Mouse (Mus musculus) liver, adult (tissue): Measurements from ENCODE around the gene Tspan4.
A peak's percentile ranks its signal among the peaks of the same experiment; 100 is the strongest.

Experiments used
- GATA4 ChIP-seq: IDR thresholded peaks from 2 replicates; pipeline ENCODE4 v1.6.1; 2014; ENCODE audit warnings: mild to moderate bottlenecking, low read length; ENCODE audit not compliant: insufficient replicate concordance

Tspan4 gene

DNA sequence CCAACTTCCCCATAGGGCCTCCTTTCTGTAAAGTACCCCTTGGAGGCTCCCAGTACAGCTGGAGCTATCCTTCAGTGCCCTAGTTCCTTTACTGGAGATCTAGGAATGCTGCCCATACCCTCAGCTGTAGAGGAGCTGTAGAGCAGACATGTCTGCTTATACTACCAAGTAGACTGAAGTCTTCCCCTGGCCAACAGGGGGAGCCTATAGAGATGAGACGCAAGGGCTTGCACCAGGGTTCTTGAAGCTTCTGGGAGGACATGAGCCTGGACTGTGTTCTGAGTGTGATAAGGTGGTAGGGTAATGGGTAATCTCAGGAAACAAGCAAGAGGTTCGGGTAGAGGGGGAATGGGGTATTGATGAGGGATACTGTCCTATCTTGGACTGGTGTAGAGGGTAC lies 16.1 kb downstream of the Tspan4 start:
- TF ChIP-seq GATA4, result no peak

DNA sequence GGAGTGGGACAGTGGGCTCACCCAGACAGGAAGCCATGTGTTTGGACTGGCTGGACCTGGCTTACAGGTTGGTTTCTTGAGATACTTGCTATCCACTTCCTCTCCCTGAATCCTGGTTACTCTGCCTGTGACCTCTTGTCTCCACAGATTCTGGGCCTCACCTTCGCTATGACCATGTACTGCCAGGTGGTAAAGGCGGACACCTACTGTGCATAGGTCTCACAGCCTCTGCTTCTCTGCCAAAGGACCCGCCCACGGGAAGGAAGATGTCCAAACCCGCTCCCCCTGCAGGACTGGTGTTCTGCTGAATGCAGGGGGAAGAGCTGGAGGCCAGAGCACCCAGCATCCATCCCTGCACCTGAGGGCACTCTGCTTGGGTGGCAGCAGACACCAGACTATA lies 17.7 kb downstream of the Tspan4 start:
- TF ChIP-seq GATA4, result no peak

DNA sequence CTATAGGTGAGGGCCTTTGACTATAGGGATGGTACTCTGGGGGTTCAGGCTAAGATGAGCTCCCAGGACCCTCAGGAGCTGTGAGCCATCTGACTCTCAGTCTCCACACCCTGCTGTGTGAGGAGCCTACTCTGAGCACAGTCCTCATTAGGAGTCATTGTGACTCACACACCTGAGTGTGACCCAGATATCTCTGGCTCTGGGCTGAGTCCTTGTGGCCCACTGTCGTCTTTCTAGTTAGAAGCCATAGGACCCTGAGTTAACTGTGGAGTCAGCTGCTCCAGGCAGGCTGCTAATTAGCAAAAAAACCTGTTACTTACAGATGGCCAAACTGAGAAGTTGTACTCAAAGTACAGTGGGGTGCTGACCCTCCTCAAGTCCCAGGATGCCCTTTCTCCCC lies 18.7 kb downstream of the Tspan4 start:
- no peak for TF ChIP-seq GATA4

DNA sequence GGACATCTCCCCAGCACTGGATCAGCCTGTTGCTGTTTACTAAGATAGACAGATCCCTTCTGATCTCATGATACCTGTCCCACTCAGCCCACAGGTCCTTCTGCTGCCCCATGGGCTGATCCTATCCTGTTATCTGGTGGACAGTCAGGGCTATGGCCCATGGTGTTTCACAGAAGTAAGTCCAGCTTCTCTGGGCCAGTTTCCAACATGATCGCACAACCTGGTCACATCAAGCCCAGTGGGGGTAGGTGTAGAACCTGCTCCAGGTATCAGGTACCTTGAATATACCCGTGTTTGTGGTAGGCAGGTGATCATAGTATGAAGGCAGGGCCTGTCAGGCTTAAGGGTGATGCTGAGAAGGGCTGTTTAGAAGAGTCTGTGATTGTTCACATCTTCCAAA lies 20.3 kb downstream of the Tspan4 start:
- TF ChIP-seq GATA4, result no peak

DNA sequence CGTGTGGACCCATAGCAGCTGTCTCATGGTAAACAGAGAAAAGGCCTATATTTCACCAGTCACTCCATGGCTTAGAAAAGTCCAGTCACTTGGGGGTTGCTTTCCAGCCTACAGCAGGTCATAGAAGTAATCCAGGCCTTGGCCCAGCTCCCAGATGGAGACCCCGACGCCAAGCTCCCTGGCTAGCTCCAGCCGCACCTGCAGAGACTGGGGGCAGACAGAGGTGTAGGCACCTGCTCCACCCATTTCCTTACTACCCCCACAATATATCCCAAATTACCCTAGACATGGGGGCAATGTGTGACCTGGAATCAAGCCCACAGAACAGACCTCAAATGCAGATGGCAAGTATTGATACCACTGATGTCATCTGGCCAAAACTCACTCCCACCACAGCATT lies 20.9 kb downstream of the Tspan4 start:
- TF ChIP-seq GATA4, result no peak

DNA sequence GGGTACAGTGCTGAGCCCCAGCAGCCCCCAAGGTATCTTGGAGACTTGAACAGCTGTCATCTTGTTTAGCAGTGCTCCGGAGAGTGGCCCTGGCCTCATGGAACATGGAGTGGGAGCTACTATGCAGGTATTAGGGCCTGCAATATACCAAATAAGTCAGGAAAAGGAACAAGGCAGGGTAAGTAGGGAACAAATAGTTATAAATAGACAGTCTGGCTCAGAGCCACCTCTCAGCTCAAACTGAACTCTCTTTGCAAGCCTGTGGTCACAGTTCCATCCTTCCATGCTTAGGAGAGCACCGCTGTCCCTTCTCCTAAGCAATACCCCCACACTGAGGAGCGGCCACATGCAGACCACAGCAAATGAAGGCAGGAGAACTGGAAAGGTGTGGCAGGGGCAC lies 22.6 kb downstream of the Tspan4 start:
- no peak for TF ChIP-seq GATA4

DNA sequence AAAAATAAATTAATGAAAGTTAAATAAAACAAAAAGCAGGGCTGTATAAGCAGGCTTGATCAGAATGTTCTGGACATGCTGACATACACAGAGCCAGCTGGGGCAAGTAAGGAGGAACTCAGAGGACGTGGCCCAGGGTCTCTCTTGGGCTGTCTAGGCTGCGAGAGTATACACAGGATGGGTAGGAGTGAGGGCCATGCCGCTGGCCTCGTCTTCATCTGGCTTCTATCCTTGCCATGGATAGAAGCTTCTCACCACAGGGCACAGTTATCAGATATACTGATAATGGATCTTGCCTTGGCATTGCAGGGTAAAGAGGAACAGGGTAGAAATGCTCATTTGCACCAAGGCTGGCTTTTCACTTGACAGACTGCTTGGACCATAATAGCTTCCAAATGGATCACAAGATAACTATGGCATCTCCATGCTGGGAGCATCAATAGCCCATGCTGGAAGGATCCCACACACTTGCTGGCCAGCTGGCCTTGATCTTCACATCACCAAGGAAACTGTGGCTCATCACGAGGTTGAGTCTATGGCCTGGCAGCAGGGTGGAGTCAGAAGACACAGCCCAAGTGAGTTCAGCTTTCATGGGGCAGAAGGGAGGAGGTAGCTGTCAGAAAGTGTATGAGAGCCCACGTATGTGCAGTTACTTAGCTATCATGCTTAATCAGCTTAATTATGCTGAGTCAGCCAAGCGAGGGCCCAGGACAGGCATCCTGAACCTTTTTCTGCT lies 26.9 kb downstream of the Tspan4 start:
- TF ChIP-seq GATA4, result no peak

DNA sequence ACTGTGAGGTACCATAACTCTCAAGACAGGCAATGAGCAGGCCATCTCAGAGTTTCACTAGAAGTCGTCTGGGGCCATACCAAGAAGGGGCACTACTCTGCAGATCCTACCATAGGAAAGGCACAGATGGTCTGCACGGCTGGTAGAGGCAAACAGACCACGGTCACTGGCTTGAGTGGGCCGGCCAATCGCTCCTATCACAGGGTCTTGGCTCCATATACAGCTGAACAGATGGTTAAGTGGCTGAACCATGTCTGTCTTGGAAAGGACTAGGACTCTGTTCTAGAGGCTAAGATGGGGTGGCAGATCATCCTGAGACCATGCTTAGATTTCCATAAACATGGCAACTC lies 27.5 kb downstream of the Tspan4 start:
- no peak for TF ChIP-seq GATA4

DNA sequence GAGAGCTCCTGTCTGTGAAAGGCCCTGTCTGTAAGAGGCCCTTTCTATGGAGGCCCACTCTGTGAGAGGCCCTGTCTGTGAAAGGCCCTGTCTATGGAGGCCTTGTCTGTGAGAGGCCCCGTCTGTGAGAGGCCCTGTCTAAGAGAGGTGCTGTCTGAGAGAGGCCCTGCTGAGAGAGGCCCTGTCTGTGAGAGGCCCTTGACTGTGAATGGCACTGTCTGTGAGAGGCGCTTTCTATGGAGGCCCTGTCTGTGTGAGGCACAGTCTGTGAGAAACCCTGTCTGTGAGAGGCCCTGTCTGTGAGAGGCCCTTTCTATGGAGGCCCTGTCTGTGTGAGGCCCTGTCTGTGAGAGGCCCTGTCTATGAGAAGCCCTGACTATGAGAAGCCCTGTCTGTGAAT lies 31.2 kb downstream of the Tspan4 start:
- no peak for TF ChIP-seq GATA4

DNA sequence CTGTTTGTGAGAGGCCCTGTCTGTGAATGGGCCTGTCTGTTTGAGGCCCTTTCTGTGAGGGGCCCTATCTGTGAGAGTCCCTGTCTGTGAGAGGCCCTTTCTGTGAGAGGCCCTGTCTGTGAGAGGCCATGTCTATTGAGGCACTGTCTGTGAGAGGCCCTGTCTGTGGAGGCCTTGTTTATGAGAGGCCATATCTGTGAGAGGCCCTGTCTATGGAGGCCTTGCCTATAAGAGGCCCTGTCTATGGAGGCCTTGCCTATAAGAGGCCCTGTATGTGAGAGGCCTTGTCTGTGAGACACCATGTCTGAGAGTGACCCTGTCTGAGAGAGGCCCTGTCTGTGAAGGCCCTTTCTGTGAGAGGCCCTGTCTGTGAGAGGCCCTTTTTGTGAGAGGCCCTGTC lies 33.1 kb downstream of the Tspan4 start:
- TF ChIP-seq GATA4, result no peak

DNA sequence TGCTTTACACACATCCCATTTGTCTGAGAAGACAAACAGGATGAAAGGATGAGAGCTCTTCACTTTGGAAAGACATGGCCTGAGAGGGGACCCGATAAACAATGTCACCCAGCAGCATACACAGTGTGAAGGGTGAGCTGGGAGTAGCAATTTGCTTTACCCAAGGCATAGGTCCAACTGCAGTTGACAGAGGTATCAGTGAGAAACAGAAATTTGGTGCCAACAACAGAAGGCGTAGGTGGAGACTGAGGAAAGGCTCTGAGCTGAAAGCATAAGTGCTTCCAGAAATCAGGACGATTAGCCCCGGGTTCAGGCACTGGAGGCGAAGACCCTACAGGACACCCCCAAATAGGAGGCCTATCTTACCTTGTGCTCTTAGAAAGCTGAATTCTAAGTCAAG lies 35.2 kb downstream of the Tspan4 start:
- no peak for TF ChIP-seq GATA4

DNA sequence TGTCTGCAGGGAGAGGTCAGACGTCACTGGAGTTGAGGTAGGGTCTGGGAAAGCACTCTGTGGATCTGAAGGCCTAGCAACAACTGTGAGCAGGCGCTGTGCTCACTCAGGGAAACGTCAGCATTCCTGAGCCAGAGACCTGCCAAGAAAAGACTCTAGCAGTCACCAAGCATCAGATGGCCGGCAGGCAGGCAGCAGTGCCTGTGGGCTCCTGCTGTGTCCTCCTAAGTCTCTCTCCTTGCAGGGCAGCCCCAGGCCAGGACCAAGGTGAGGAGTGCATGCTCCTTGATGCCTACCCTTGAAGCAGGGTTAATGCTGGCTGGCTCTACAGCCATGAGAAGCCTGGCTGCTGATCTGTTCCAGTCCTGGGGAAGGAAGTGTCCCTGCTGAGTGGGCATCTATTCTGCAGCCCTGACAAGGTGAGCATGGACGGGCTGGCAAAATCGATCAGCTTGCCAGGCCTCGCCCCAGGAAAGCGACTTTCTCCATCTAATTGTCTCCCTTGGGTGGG lies 35.7 kb downstream of the Tspan4 start:
- no peak for TF ChIP-seq GATA4

DNA sequence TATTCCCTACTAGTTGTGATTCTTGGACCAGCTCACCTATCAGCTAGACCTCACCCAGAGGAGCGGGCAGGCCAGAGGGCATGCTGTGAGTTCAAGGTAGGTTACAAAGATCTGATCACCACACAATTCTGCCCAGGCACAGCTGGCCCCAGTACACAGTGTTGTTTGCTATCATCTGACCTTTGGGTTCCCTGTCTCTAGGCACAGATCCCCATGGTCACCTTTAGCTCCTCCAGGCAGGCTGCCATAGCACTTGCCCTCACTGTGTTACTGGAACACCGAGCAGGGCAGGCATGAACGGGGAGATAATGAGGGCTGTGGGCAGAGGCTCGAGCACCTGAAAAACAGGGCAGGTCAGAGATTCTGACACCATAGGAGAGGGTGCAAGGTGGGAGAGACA lies 42.6 kb downstream of the Tspan4 start:
- peak; percentile 84 for TF ChIP-seq GATA4

DNA sequence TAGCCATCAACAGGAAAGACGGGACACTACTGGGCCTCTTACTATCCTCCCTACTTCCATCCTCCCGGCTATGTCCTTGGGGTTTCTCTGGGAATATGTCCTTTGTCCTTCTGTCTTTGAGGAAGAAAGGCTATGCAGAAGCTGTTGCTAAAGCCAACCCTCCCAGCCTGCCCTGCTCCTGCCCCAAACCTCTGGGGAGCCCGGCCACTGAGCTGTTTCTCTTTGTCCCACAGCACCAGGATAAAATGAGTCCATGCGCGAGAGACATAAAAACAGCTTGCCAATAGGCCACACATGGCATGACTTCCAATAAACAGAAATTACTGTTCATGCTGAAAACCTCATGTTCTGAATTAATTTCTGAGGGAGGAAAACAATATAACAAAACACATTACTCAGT lies 43.3 kb downstream of the Tspan4 start:
- no peak for TF ChIP-seq GATA4

DNA sequence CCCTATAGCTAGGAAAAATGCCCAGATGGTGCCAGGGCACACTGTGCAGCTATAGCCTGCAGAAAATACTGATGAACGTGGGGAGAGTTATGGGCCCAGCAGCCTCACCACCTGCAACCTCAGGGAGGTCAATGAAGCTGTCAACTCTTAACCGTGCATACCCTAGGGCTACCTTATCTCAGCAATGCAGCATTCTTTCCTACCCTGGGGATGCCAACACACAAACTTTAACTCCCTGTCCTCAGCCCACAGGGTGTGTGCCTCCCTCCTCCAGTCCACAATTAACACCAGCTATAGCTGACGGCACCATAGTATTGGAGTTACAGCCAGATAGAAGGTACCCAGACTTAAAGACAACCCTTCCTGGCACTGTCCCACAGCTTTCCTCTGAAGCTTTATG lies 43.9 kb downstream of the Tspan4 start:
- TF ChIP-seq GATA4, result no peak

DNA sequence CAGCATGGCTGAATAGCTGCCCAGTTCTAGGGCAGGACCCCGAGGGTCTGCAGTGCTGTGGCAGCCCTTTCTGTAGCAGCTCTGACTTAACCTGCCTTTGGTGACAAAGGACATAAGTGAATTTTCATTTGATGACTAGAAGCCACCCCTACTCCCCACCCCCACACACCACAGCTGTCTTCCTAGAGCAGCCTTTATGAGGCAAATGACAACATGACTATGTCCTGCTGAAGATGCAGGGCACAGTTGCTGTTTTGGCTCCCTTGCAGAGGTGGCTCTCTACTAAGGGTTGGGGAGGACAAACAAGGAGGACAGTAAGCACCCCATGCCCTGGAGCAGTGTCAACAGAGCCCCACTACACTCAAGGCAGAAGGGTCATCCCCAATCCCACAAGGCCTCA lies 44.8 kb downstream of the Tspan4 start:
- TF ChIP-seq GATA4, result no peak

DNA sequence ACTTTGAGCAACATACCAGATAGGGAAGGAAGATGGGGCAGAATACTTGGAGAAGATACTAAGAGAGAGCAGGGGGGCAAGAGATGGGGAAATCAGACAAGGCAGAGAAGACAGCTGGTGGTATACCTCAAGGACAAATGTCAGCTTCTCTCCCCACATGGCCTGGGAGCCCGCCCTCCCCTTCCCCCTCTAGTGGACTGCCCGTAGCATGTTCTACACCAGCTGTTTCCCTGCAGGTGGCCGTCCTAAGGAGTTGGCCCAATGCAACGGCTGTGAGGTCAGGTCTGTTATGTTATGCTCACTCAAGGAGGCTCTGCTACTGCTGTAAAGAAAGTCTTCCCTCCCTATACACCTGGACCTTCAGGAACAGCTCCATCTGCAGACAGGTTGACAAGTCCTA lies 48.0 kb downstream of the Tspan4 start:
- no peak for TF ChIP-seq GATA4
